Mouse (Mus musculus) spleen, adult 2 months (tissue): ENCODE results near the gene Rpl37.

Source experiments
- CTCF ChIP-seq: fragments of 200-500 bp; IDR thresholded peaks from 2 replicates; pipeline ENCODE4 v1.5.1; 2011; ENCODE audit warnings: mild to moderate bottlenecking, inconsistent platforms; ENCODE audit not compliant: insufficient read depth, insufficient read length, insufficient replicate concordance; ENCODE audit errors: extremely low read depth
- POLR2A ChIP-seq: fragments of 200-500 bp; IDR thresholded peaks from 2 replicates; pipeline ENCODE4 v1.6.1; 2011; ENCODE audit warnings: low read depth, low read length, inconsistent platforms

DNA sequence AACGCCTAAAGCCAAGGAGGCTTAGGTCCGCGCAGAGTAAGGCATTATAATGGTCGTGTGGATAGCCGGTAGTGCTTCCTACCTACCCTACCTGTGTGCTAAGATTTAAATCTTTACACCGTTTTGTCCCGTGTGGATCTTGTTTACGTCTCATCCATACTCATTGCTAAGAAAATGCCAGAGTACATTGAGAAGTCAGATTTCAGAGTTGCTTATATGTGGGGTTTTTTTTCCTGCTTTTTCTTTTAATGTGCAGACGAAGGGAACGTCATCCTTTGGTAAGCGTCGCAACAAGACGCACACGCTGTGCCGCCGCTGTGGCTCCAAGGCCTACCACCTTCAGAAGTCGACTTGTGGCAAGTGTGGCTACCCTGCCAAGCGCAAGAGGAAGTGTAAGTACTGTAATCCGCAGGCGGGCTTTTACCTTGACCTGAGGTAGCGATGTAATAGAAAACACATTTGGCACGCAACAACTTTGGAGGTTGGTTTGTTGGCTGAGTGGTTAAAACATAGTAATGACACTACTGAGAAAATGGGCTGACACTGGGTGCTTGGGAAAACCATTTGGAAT, 671 bp downstream of the Rpl37 start:
- TF ChIP-seq CTCF (no peak), POLR2A (no peak; the same call in 1 of the 2 replicates)
